Mouse (Mus musculus): Measurements from ENCODE around the gene Fam181a. TPM values are rescaled to one million over a fixed set of nuclear protein-coding genes. Genes with fewer than 3 reads are reported as not detected.
A peak's percentile ranks its signal among the peaks of the same experiment; 100 is the strongest.

Gene Fam181a
- polyA plus RNA-seq, 1 experiment = not detected

DNA sequence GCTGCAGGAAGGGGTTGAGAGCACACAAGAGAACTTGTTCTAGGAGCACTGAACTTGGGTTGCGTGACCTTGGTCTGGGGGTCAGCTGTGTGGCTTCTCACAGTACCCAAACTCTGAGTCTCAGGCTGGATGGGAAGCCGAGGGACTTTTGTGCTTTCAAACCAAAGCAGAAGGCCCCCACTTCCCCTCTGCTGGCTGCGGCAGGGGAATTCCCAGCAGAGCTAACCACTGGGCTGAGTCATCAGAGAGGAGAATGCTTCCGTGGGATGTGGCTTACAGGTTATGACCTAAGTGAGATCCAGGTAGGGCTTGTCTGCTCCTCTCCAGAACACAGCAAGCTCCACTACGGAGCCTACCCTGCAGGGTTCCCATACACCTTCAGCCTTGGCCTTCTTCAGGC lies 30.4 kb downstream of the Fam181a start:
- Histone ChIP-seq H3K4me1 (ENCODE audit: control insufficient read depth, insufficient read depth, low read length) (no peaks in the 10 kb centered on the region), H3K9me3 (replicated peaks; ENCODE audit: control insufficient read depth, insufficient read depth, low read length, poor library complexity, severe bottlenecking) (no peaks in the 10 kb centered on the region), H3K9ac (ENCODE audit: low read depth, poor library complexity, severe bottlenecking) (no peak overlapping the region), H3K27me3 (ENCODE audit: control insufficient read depth, insufficient read depth, low read length, poor library complexity, severe bottlenecking) (no peaks in the 10 kb centered on the region), H3K36me3 (ENCODE audit: control insufficient read depth, insufficient read depth, low read length, poor library complexity, severe bottlenecking) (no peaks in the 10 kb centered on the region), H3K27ac (ENCODE audit: insufficient read depth, low read length) (no peak overlapping the region), H3K4me3 (ENCODE audit: low read depth, low read length) (no peak overlapping the region)
- TF ChIP-seq EP300 (IDR thresholded peaks at IDR 0.05; ENCODE audit: insufficient read depth, low read depth, low read length) (no peak), CTCF (IDR thresholded peaks at IDR 0.05; ENCODE audit: low read depth, low read length) (no peak), POLR2A (IDR thresholded peaks at IDR 0.05; ENCODE audit: insufficient read depth, low read length) (no peak)

DNA sequence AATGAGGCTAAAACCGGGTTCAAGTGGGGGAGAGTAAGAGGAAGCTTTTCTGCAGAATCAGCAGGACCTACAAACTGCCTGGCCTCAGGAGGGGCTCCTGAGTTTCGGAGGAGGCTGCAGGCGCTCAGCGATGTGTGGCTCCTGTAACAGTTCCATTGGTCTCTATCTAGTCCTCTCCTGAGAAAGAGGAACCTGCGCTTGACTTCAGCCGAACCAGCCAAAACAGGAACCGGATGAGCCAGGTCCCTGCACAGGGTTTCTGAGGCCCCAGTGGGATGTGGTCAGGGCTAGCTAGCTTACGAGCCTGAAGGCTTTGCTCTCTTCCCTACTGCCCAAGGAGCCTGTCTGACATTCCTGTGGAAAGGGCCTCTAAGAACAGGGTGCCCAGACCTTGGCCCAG lies 32.7 kb downstream of the Fam181a start:
- TF ChIP-seq POLR2A (IDR thresholded peaks at IDR 0.05; ENCODE audit: insufficient read depth, low read length) (no peak), CTCF (IDR thresholded peaks at IDR 0.05; ENCODE audit: low read depth, low read length) (no peak)
- H3K27me3 ChIP-seq (ENCODE audit: control insufficient read depth, insufficient read depth, low read length, poor library complexity, severe bottlenecking) = no peaks in the 10 kb centered on the region
- no peak overlapping the region for H3K4me3 ChIP-seq (ENCODE audit: low read depth, low read length)

DNA sequence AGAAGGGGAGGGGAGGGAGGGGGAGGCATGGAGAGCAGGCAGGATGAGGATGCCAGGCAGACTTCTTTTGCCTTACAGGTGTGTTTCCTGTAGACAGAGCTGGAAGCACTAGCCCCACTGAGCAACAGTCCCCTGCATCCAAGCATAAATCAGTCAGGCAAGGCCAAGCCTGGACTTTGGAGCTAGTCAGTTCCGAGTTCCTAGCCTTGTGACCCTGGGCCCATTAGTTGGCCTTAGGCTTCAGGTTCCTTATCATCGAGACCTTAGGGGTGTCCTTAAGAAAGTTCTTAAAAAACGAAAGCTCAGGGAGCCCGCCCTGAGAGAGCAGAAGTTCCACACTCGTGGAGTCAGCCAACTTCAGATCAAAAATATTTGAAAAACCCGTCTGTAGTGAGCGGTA lies 34.2 kb downstream of the Fam181a start:
- Histone ChIP-seq H3K36me3 (ENCODE audit: control insufficient read depth, insufficient read depth, low read length, poor library complexity, severe bottlenecking) (no peaks in the 10 kb centered on the region), H3K9me3 (replicated peaks; ENCODE audit: control insufficient read depth, insufficient read depth, low read length, poor library complexity, severe bottlenecking) (no peaks in the 10 kb centered on the region), H3K4me1 (ENCODE audit: control insufficient read depth, insufficient read depth, low read length) (no peaks in the 10 kb centered on the region), H3K27me3 (ENCODE audit: control insufficient read depth, insufficient read depth, low read length, poor library complexity, severe bottlenecking) (no peaks in the 10 kb centered on the region), H3K27ac (ENCODE audit: insufficient read depth, low read length) (no peak overlapping the region), H3K9ac (ENCODE audit: low read depth, poor library complexity, severe bottlenecking) (no peak overlapping the region), H3K4me3 (ENCODE audit: low read depth, low read length) (no peak overlapping the region)
- TF ChIP-seq POLR2A (IDR thresholded peaks at IDR 0.05; ENCODE audit: insufficient read depth, low read length) (no peak), EP300 (IDR thresholded peaks at IDR 0.05; ENCODE audit: insufficient read depth, low read depth, low read length) (no peak), CTCF (IDR thresholded peaks at IDR 0.05; ENCODE audit: low read depth, low read length) (no peak)

More for the DNA sequence above, 32.7 kb downstream of the Fam181a start:
- no peaks in the 10 kb centered on the region for H3K36me3 ChIP-seq (ENCODE audit: control insufficient read depth, insufficient read depth, low read length, poor library complexity, severe bottlenecking)
- H3K9me3 ChIP-seq (replicated peaks; ENCODE audit: control insufficient read depth, insufficient read depth, low read length, poor library complexity, severe bottlenecking) = no peaks in the 10 kb centered on the region
- H3K9ac ChIP-seq (ENCODE audit: low read depth, poor library complexity, severe bottlenecking) = no peak overlapping the region
- no peak overlapping the region for H3K27ac ChIP-seq (ENCODE audit: insufficient read depth, low read length)
- H3K4me1 ChIP-seq (ENCODE audit: control insufficient read depth, insufficient read depth, low read length) = no peaks in the 10 kb centered on the region

DNA sequence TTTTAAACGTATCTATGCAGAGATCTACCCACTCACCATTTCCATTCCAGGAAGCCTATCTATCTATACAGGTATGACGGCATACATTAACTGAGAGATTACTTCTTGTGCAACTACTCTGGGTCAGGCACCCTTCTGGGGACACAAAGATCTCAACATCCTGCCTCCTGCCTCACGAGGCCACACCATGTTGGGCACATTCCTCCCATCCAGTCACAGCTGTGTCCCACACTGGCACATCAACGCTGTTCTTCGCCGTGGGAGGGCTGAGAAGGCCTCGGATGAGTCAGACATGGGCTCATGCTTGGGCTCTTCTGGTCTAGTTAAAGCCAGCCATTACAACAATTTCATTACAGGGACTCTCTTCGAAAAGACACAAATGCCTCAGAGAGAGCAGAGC lies 36.2 kb downstream of the Fam181a start:
- H3K4me1 ChIP-seq (ENCODE audit: control insufficient read depth, insufficient read depth, low read length) = no peaks in the 10 kb centered on the region
- no peak for TF ChIP-seq CTCF (IDR thresholded peaks at IDR 0.05; ENCODE audit: low read depth, low read length)
- no peak for TF ChIP-seq EP300 (IDR thresholded peaks at IDR 0.05; ENCODE audit: insufficient read depth, low read depth, low read length)
- TF ChIP-seq POLR2A (IDR thresholded peaks at IDR 0.05; ENCODE audit: insufficient read depth, low read length) = no peak
- H3K9me3 ChIP-seq (replicated peaks; ENCODE audit: control insufficient read depth, insufficient read depth, low read length, poor library complexity, severe bottlenecking) = no peaks in the 10 kb centered on the region
- H3K27me3 ChIP-seq (ENCODE audit: control insufficient read depth, insufficient read depth, low read length, poor library complexity, severe bottlenecking) = no peaks in the 10 kb centered on the region
- no peak overlapping the region for H3K4me3 ChIP-seq (ENCODE audit: low read depth, low read length)
- no peak overlapping the region for H3K9ac ChIP-seq (ENCODE audit: low read depth, poor library complexity, severe bottlenecking)
- H3K27ac ChIP-seq (ENCODE audit: insufficient read depth, low read length) = no peak overlapping the region
- H3K36me3 ChIP-seq (ENCODE audit: control insufficient read depth, insufficient read depth, low read length, poor library complexity, severe bottlenecking) = no peaks in the 10 kb centered on the region

DNA sequence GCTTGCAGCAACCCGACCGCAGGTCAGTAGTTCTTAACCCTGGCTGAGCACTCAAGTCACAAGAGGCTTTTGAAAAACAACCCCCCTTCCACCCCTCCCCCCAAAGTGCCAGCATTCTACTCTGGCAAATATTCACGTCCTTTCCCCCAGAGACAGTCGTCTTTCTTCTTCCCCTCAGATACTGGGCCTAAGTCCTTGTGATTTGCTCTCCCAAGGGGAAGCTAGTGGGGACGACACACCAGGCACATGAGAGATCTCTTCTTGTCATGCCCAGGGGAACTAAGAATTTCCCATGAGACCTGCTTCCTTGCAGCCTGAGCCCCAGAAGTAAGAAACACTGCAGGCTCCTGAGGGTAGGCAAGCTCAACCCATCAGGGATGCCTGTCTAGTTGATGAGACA lies 36.6 kb downstream of the Fam181a start:
- Histone ChIP-seq H3K4me3 (ENCODE audit: low read depth, low read length) (no peak overlapping the region), H3K4me1 (ENCODE audit: control insufficient read depth, insufficient read depth, low read length) (no peaks in the 10 kb centered on the region), H3K27ac (ENCODE audit: insufficient read depth, low read length) (no peak overlapping the region), H3K36me3 (ENCODE audit: control insufficient read depth, insufficient read depth, low read length, poor library complexity, severe bottlenecking) (no peaks in the 10 kb centered on the region), H3K9me3 (replicated peaks; ENCODE audit: control insufficient read depth, insufficient read depth, low read length, poor library complexity, severe bottlenecking) (no peaks in the 10 kb centered on the region), H3K27me3 (ENCODE audit: control insufficient read depth, insufficient read depth, low read length, poor library complexity, severe bottlenecking) (no peaks in the 10 kb centered on the region), H3K9ac (ENCODE audit: low read depth, poor library complexity, severe bottlenecking) (no peak overlapping the region)
- TF ChIP-seq CTCF (IDR thresholded peaks at IDR 0.05; ENCODE audit: low read depth, low read length) (no peak), POLR2A (IDR thresholded peaks at IDR 0.05; ENCODE audit: insufficient read depth, low read length) (no peak), EP300 (IDR thresholded peaks at IDR 0.05; ENCODE audit: insufficient read depth, low read depth, low read length) (no peak)

DNA sequence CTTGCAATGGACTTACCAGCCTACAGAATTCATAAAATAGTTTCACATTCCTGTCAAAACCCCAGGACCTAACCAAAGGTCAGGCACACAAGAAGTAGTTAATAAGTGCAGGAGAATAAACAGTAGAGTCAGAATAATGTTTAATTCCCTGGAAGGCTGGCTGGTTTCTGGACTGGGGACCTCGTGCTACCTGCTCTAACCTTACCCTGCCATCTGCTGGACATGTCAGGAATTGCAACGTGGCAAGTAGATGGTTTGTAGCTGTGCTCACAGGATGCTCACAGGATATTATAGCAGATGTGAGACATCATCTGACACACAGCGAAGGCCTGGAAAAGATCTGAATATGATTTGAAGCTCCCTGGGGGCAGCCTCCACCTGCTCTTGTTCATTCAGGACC lies 37.7 kb downstream of the Fam181a start:
- H3K27me3 ChIP-seq (ENCODE audit: control insufficient read depth, insufficient read depth, low read length, poor library complexity, severe bottlenecking) = no peaks in the 10 kb centered on the region
- no peaks in the 10 kb centered on the region for H3K9me3 ChIP-seq (replicated peaks; ENCODE audit: control insufficient read depth, insufficient read depth, low read length, poor library complexity, severe bottlenecking)
- H3K4me1 ChIP-seq (ENCODE audit: control insufficient read depth, insufficient read depth, low read length) = no peaks in the 10 kb centered on the region
- TF ChIP-seq CTCF (IDR thresholded peaks at IDR 0.05; ENCODE audit: low read depth, low read length) (peak; percentile 74), POLR2A (IDR thresholded peaks at IDR 0.05; ENCODE audit: insufficient read depth, low read length) (no peak)
- H3K9ac ChIP-seq (ENCODE audit: low read depth, poor library complexity, severe bottlenecking) = no peak overlapping the region
- H3K4me3 ChIP-seq (ENCODE audit: low read depth, low read length) = no peak overlapping the region
- no peaks in the 10 kb centered on the region for H3K36me3 ChIP-seq (ENCODE audit: control insufficient read depth, insufficient read depth, low read length, poor library complexity, severe bottlenecking)
- no peak overlapping the region for H3K27ac ChIP-seq (ENCODE audit: insufficient read depth, low read length)
